Mouse (Mus musculus) cerebellum, adult 2 months (tissue): ENCODE results near the gene Ugt1a6b.

Source experiments
- CTCF ChIP-seq: fragments of 200-500 bp; IDR thresholded peaks from 2 replicates; pipeline ENCODE4 v1.5.1; 2011; ENCODE audit warnings: low read depth, mild to moderate bottlenecking, control low read depth, low read length, moderate library complexity, borderline replicate concordance; ENCODE audit not compliant: insufficient read depth
- POLR2A ChIP-seq: fragments of 200-500 bp; IDR thresholded peaks from 2 replicates; pipeline ENCODE4 v1.6.1; 2011; ENCODE audit warnings: low read length, control low read depth, borderline replicate concordance; ENCODE audit not compliant: insufficient read depth

GRCm38 (mm10) chr1:88234248-88234610 lies 131.2 kb downstream of the Ugt1a6b start:
- TF ChIP-seq POLR2A (no peak), CTCF (no peak)
